Mouse (Mus musculus) kidney, adult 2 months (tissue): ENCODE data around the gene Hes2. TPM values are rescaled to one million over a fixed set of nuclear protein-coding genes. Genes with fewer than 3 reads are reported as not detected.

Source experiments
- DNase-seq: peaks from one replicate; pipeline ENCODE4 v3.0.0; 2021
- H3K27ac ChIP-seq: fragments of 200-500 bp; 2 replicates; pipeline ENCODE4 v1.5.1; 2012; ENCODE audit warnings: low read depth, low read length, control low read depth, inconsistent platforms; ENCODE audit not compliant: insufficient read depth
- H3K27me3 ChIP-seq: fragments of 200-500 bp; replicated peaks from 2 replicates; pipeline ENCODE4 v1.6.1; 2012; ENCODE audit warnings: mild to moderate bottlenecking, moderate library complexity, low read length, inconsistent platforms; ENCODE audit not compliant: control insufficient read depth, insufficient read depth
- H3K36me3 ChIP-seq: fragments of 200-500 bp; 2 replicates; pipeline ENCODE4 v1.6.1; 2012; ENCODE audit warnings: mild to moderate bottlenecking, moderate library complexity, low read length, inconsistent platforms; ENCODE audit not compliant: control insufficient read depth, insufficient read depth
- H3K4me1 ChIP-seq: fragments of 200-500 bp; 2 replicates; pipeline ENCODE4 v1.6.1; 2011; ENCODE audit warnings: low read length; ENCODE audit not compliant: control insufficient read depth, insufficient read depth
- H3K4me3 ChIP-seq: fragments of 200-500 bp; 2 replicates; pipeline ENCODE4 v1.5.1; 2011; ENCODE audit warnings: mild to moderate bottlenecking, low read depth, low read length, control low read depth; ENCODE audit not compliant: insufficient read depth
- CTCF ChIP-seq: fragments of 200-500 bp; conservative IDR thresholded peaks from 2 replicates; pipeline ENCODE4 v1.5.1; 2011; ENCODE audit warnings: low read depth, mild to moderate bottlenecking, control low read depth, low read length, moderate library complexity, mixed read lengths; ENCODE audit not compliant: insufficient read depth, insufficient read length
- POLR2A ChIP-seq: fragments of 200-500 bp; IDR thresholded peaks from one replicate; pipeline ENCODE4 v1.6.1; 2011; ENCODE audit warnings: low read depth, low read length, control low read depth
- WGBS: fragments of 180-500 bp; shearing (Covaris S2); methylation state at CpG from one replicate; pipeline ENCODE4 v1.1.7; 2018; 5-methylcytosine and 5-hydroxymethylcytosine counted together
- polyA plus RNA-seq: library from polyadenylated mRNA; depleted of rRNA; stranded (reverse); fragments of >200 nt; gene quantifications from 2 replicates; pipeline ENCODE4 v1.2.3, GENCODE M21; 2012

Gene Hes2
- polyA plus RNA-seq, 1 experiment: 1.0 TPM

- H3K4me1 ChIP-seq: peaks cover 7% of the 10 kb centered on the region; the same call in 1 of the 2 replicates
- no peaks in the 10 kb centered on the region for H3K27me3 ChIP-seq
- no peaks in the 10 kb centered on the region for H3K36me3 ChIP-seq
- WGBS: 93% methylated on average over 9 of the region's 9 CpGs
- no peak overlapping the region for H3K27ac ChIP-seq
- no peak for DNase-seq
- no peak overlapping the region for H3K4me3 ChIP-seq
- TF ChIP-seq CTCF (no peak), POLR2A (no peak)
Observed at GRCm38 (mm10) chr4:152196276-152196675, 37.6 kb downstream of the Hes2 start.

DNA sequence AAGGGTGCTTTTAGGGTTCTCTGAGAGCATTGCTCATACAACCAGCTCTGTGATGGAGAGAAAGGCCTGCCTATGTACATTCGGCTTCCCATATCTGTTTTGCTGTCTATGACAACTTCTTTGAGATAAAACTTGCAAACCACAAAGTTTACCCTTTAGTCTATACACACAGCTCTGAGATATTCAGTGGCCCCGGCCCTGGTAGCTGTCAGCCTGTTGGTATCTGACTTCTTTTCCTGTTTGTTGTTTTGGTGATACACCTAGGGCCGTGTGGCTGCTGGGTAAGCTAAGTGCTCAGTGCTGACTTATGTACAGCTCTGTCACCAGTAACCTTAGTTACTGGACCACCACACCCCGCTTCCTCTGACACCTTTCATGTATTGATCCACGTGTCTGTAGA lies 38.9 kb downstream of the Hes2 start:
- no peak for TF ChIP-seq POLR2A
- TF ChIP-seq CTCF: no peak
- 85% methylated on average over 5 of the region's 5 CpGs for WGBS
- peaks cover 11% of the 10 kb centered on the region; the same call in 1 of the 2 replicates for H3K4me1 ChIP-seq

GRCm38 (mm10) chr4:152199617-152200016 lies 41.0 kb downstream of the Hes2 start:
- TF ChIP-seq POLR2A: no peak
- no peak for TF ChIP-seq CTCF
- no peak overlapping the region for H3K4me3 ChIP-seq
- no peak overlapping the region for H3K27ac ChIP-seq
- no peaks in the 10 kb centered on the region for H3K27me3 ChIP-seq
- DNase-seq: no peak
- WGBS: 48% methylated on average over 1 of the region's 1 CpGs
- no peaks in the 10 kb centered on the region for H3K36me3 ChIP-seq
- peaks cover 9% of the 10 kb centered on the region; the same call in 1 of the 2 replicates for H3K4me1 ChIP-seq

More for the DNA sequence above, 38.9 kb downstream of the Hes2 start:
- no peaks in the 10 kb centered on the region for H3K36me3 ChIP-seq
- no peak overlapping the region for H3K4me3 ChIP-seq
- H3K27me3 ChIP-seq: no peaks in the 10 kb centered on the region
- no peak for DNase-seq
- H3K27ac ChIP-seq: no peak overlapping the region

DNA sequence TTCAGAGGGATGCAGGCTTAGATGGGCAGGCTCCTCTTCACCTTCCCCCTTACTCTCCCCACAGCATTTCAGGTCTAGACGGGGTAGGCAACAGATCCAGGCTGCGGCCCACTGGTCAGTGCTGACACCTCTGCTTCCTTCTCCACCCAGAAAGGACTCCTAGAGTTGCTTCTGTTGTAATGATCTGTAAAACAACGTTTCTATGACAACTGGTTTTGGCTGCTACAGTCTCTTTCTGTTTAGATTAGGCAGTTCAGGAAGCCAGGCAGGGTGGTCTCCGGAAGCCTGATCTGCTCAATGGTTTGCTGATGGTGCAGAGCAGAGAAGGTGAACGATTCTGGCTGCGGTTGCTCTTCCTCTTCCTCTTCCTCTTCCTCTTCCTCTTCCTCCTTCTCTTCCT lies 42.8 kb downstream of the Hes2 start:
- Histone ChIP-seq H3K36me3 (no peaks in the 10 kb centered on the region), H3K4me3 (no peak overlapping the region), H3K4me1 (peaks cover 9% of the 10 kb centered on the region; the same call in 1 of the 2 replicates), H3K27ac (no peak overlapping the region), H3K27me3 (no peaks in the 10 kb centered on the region)
- TF ChIP-seq CTCF (no peak), POLR2A (no peak)
- no peak for DNase-seq
- WGBS: 39% methylated on average over 6 of the region's 6 CpGs

- H3K36me3 ChIP-seq: no peaks in the 10 kb centered on the region
- WGBS: 42% methylated on average over 1 of the region's 1 CpGs
- TF ChIP-seq POLR2A: no peak
- TF ChIP-seq CTCF: no peak
- DNase-seq: peak; percentile 48
- peak overlapping the region; percentile 2; the same call in 1 of the 2 replicates for H3K27ac ChIP-seq
- H3K27me3 ChIP-seq: no peaks in the 10 kb centered on the region
- H3K4me1 ChIP-seq: peaks cover 9% of the 10 kb centered on the region; the same call in 1 of the 2 replicates
- H3K4me3 ChIP-seq: no peak overlapping the region
Observed at GRCm38 (mm10) chr4:152202418-152202817, 43.8 kb downstream of the Hes2 start.

DNA sequence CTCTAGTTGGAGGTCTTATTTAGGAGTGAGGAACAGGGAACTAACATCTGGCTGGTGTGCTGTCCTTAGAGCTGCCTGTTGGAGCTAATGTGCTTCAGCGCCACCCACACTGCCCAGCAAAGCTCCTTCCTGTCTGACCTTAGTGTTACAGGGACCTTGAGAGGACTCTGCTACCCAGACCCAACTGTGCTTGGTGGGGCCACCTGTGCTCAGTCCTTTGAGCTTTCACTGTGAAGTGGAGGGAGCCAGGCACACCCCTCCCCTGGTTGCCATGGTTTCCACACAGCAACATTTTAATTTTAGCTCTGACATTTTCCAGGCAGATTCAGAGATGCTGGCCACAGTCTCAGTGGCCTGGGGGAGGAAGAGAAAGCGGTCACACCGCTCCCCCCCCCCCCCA lies 44.2 kb downstream of the Hes2 start:
- no peaks in the 10 kb centered on the region for H3K36me3 ChIP-seq
- H3K27me3 ChIP-seq: no peaks in the 10 kb centered on the region
- H3K4me1 ChIP-seq: peaks cover 9% of the 10 kb centered on the region; the same call in 1 of the 2 replicates
- 53% methylated on average over 3 of the region's 3 CpGs for WGBS
- no peak overlapping the region for H3K4me3 ChIP-seq
- peak overlapping the region; percentile 2; the same call in 1 of the 2 replicates for H3K27ac ChIP-seq
- TF ChIP-seq POLR2A (no peak), CTCF (no peak)
- no peak for DNase-seq

DNA sequence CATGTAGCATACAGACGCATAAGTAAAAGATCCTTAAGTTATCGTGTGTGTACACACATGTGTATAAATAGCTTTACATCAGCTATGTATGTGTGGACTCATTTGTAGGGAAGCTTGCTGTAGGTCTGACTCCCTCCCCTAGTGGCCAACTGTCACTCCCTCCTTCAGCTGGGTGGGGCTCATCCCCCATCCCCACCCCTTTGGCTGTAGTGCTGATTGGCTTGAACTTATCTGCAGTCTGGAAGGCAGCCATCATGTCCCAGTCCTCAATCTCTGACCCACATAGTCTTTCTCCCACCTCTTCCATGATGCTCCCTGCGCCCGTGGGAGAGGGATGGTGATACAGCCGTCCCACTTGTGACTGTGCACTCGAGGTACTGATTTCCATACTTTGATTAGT lies 46.0 kb downstream of the Hes2 start:
- WGBS: 79% methylated on average over 6 of the region's 6 CpGs
- no peak for DNase-seq
- no peak overlapping the region for H3K27ac ChIP-seq

More for the DNA sequence above, 46.0 kb downstream of the Hes2 start:
- peaks cover 8% of the 10 kb centered on the region; the same call in 1 of the 2 replicates for H3K4me1 ChIP-seq
- H3K4me3 ChIP-seq: no peak overlapping the region
- no peaks in the 10 kb centered on the region for H3K36me3 ChIP-seq
- no peak for TF ChIP-seq POLR2A
- TF ChIP-seq CTCF: no peak
- H3K27me3 ChIP-seq: no peaks in the 10 kb centered on the region
